9 mouse cellular contexts compared by ENCODE assay signal in genomic region chr12:104448099-104448498, GRCm38 (mm10). TPM values are rescaled to one million over a fixed set of nuclear protein-coding genes. Genes with fewer than 3 reads are reported as not detected.
DNase-seq lines count a peak whose midpoint lies in the region; ATAC-seq and TF ChIP-seq lines count a peak whose summit lies in the region.
"Had no signal": no experiment of that assay in that cellular context is flagged by ENCODE, and none has a peak within 500 bp of the region (broad histone marks: within the 10 kb centered on the region; RNA-seq: fewer than 3 reads in every experiment).

No protein-coding gene starts in this region.

- no peaks in the 10 kb centered on the region for H3K27me3 ChIP-seq in intestine, embryonic 14.5 days (replicated peaks; ENCODE audit: control insufficient read depth, insufficient read depth, low read length)
- no peaks in the 10 kb centered on the region for H3K27me3 ChIP-seq in intestine, embryonic 15.5 days (replicated peaks)
- H3K27me3 ChIP-seq in ES-Bruce4 (ENCODE audit: control insufficient read depth, insufficient read depth, low read length, poor library complexity, severe bottlenecking): no peaks in the 10 kb centered on the region
- H3K27me3 ChIP-seq in lung, embryonic 15.5 days: no peaks in the 10 kb centered on the region

- peak; percentile 84 for TF ChIP-seq CTCF in ES-Bruce4 (IDR thresholded peaks at IDR 0.05; ENCODE audit: low read depth, low read length)

- peak; percentile 70 for DNase-seq in intestine, embryonic 14.5 days (ENCODE audit: low spot score)
- peak; percentile 77 for DNase-seq in adrenal gland, postnatal 10 days
- DNase-seq in thymus, adult 18-20 months: peak; percentile 20 to 28
- no peak for DNase-seq in gastrocnemius, postnatal 4 days (ENCODE audit: low spot score in 2 of 2)

- ATAC-seq in intestine, embryonic 14.5 days (replicated peaks; ENCODE audit: low FRiP score, low TSS enrichment, low read depth): no peak
- ATAC-seq in intestine, embryonic 15.5 days: no peak
- peak; percentile 67; the same call in 1 of the 2 replicates for ATAC-seq in granulocyte monocyte progenitor cell, adult 5-6 weeks (replicated peaks; ENCODE audit: poor library complexity, severe bottlenecking)
- ATAC-seq in lung, embryonic 15.5 days (ENCODE audit: borderline replicate concordance, extremely low read depth, low FRiP score, low TSS enrichment): no peak

- H3K4me2 ChIP-seq in intestine, embryonic 14.5 days (ENCODE audit: low read length): no peak overlapping the region
- H3K4me2 ChIP-seq in intestine, embryonic 15.5 days (replicated peaks): no peak overlapping the region
- H3K4me2 ChIP-seq in lung, embryonic 15.5 days: 0 out of 2 replicates have a peak overlapping the region, but pooled peaks have one; percentile 11

- TF ChIP-seq EP300 in ES-Bruce4 (IDR thresholded peaks at IDR 0.05; ENCODE audit: insufficient read depth, low read depth, low read length): 0 out of 2 replicates have a peak, but pooled peaks have one; percentile 19

- H3K4me1 ChIP-seq in intestine, embryonic 14.5 days (replicated peaks; ENCODE audit: control insufficient read depth, insufficient read depth, low read length): no peaks in the 10 kb centered on the region
- 0 out of 2 replicates have a peak, but pooled peaks cover 3% of the 10 kb centered on the region for H3K4me1 ChIP-seq in intestine, embryonic 15.5 days (replicated peaks)
- peaks cover 2% of the 10 kb centered on the region for H3K4me1 ChIP-seq in ES-Bruce4 (ENCODE audit: control insufficient read depth, insufficient read depth, low read length)
- H3K4me1 ChIP-seq in lung, embryonic 15.5 days: no peaks in the 10 kb centered on the region

- no peaks in the 10 kb centered on the region for H3K9me3 ChIP-seq in intestine, embryonic 14.5 days (ENCODE audit: control insufficient read depth, low read length)
- no peaks in the 10 kb centered on the region for H3K9me3 ChIP-seq in intestine, embryonic 15.5 days
- H3K9me3 ChIP-seq in ES-Bruce4 (replicated peaks; ENCODE audit: control insufficient read depth, insufficient read depth, low read length, poor library complexity, severe bottlenecking): peaks cover 4% of the 10 kb centered on the region
- no peaks in the 10 kb centered on the region for H3K9me3 ChIP-seq in lung, embryonic 15.5 days

- no peak overlapping the region for H3K27ac ChIP-seq in intestine, embryonic 14.5 days (ENCODE audit: low read depth)
- H3K27ac ChIP-seq in intestine, embryonic 15.5 days: no peak overlapping the region
- no peak overlapping the region for H3K27ac ChIP-seq in ES-Bruce4 (ENCODE audit: insufficient read depth, low read length)
- no peak overlapping the region for H3K27ac ChIP-seq in lung, embryonic 15.5 days

- WGBS in intestine, embryonic 14.5 days: 30% methylated on average over 13 of the region's 13 CpGs
- WGBS in intestine, embryonic 15.5 days: 34% methylated on average over 13 of the region's 13 CpGs
- WGBS in lung, embryonic 15.5 days: 31% methylated on average over 13 of the region's 13 CpGs

- H3K4me3 ChIP-seq in intestine, embryonic 14.5 days (ENCODE audit: low read depth, low read length): no peak overlapping the region
- H3K4me3 ChIP-seq in intestine, embryonic 15.5 days (replicated peaks): no peak overlapping the region
- peak overlapping the region; percentile 50 for H3K4me3 ChIP-seq in ES-Bruce4 (ENCODE audit: low read depth, low read length)
- H3K4me3 ChIP-seq in lung, embryonic 15.5 days: no peak overlapping the region

- peak; percentile 9 for TF ChIP-seq POLR2A in ES-Bruce4 (IDR thresholded peaks at IDR 0.05; ENCODE audit: insufficient read depth, low read length)

- H3K9ac ChIP-seq in intestine, embryonic 14.5 days (ENCODE audit: low read length): no peak overlapping the region
- H3K9ac ChIP-seq in intestine, embryonic 15.5 days: no peak overlapping the region
- no peak overlapping the region for H3K9ac ChIP-seq in ES-Bruce4 (ENCODE audit: low read depth, poor library complexity, severe bottlenecking)
- H3K9ac ChIP-seq in lung, embryonic 15.5 days: no peak overlapping the region

- no peaks in the 10 kb centered on the region for H3K36me3 ChIP-seq in intestine, embryonic 14.5 days (ENCODE audit: control insufficient read depth, insufficient read depth, low read length)
- H3K36me3 ChIP-seq in intestine, embryonic 15.5 days: no peaks in the 10 kb centered on the region
- H3K36me3 ChIP-seq in ES-Bruce4 (ENCODE audit: control insufficient read depth, insufficient read depth, low read length, poor library complexity, severe bottlenecking): no peaks in the 10 kb centered on the region
- no peaks in the 10 kb centered on the region for H3K36me3 ChIP-seq in lung, embryonic 15.5 days

RNA-seq across cellular contexts. Expression of gene Gsc, which starts 25.0 kb away (rescaled TPM):
- 0.38 TPM in 1 of 2 replicates, not detected in the other for polyA plus RNA-seq in intestine, embryonic 14.5 days (2014; fragmentation: Nextera tagmentation; extraction: Ambion mirVana)
- 0.40 and 0.64 TPM in 2 replicates for polyA plus RNA-seq in intestine, embryonic 15.5 days (2015; fragmentation: Nextera tagmentation; extraction: Ambion mirVana)
- 0.63 TPM in 1 of 2 replicates, not detected in the other for polyA plus RNA-seq in ES-Bruce4 (2011; ENCODE audit: insufficient read depth, insufficient read length, low read depth, missing spikeins)
- total RNA-seq in adrenal gland, postnatal 10 days (2021): under 1 TPM in 1 of 2 experiments, not detected in 1; 0.39 TPM
- total RNA-seq in granulocyte monocyte progenitor cell, adult 5-6 weeks (2014; fragmentation: Nextera tagmentation): not detected in 2 replicates
- total RNA-seq in granulocyte monocyte progenitor cell, adult 5-6 weeks (2017): not detected in 2 replicates
- polyA plus RNA-seq in lung, embryonic 15.5 days (2015; fragmentation: Nextera tagmentation; extraction: Ambion mirVana): 0.31 TPM in 1 of 2 replicates, not detected in the other
- total RNA-seq in gastrocnemius, postnatal 4 days (2021): 1 to 10 TPM in 1 of 2 experiments, under 1 TPM in 1; 0.41 to 1.3 TPM
- total RNA-seq: left cerebral cortex, postnatal 14 days had no signal

RNA-seq across cellular contexts. Expression of gene Serpina3n, which starts 41.6 kb away (rescaled TPM):
- not detected in 2 replicates for polyA plus RNA-seq in intestine, embryonic 14.5 days (2014; fragmentation: Nextera tagmentation; extraction: Ambion mirVana)
- polyA plus RNA-seq in intestine, embryonic 15.5 days (2015; fragmentation: Nextera tagmentation; extraction: Ambion mirVana): 0.08 and 0.11 TPM in 2 replicates
- polyA plus RNA-seq in ES-Bruce4 (2011; ENCODE audit: insufficient read depth, insufficient read length, low read depth, missing spikeins): 0.94 and 0.99 TPM in 2 replicates
- 100 to 1,000 TPM in 1 of 2 experiments, 10 to 100 TPM in 1; 59.9 to 180 TPM for total RNA-seq in adrenal gland, postnatal 10 days (2021)
- total RNA-seq in granulocyte monocyte progenitor cell, adult 5-6 weeks (2014; fragmentation: Nextera tagmentation): not detected in 2 replicates
- total RNA-seq in granulocyte monocyte progenitor cell, adult 5-6 weeks (2017): not detected in 2 replicates
- 0.14 TPM in 1 of 2 replicates, not detected in the other for polyA plus RNA-seq in lung, embryonic 15.5 days (2015; fragmentation: Nextera tagmentation; extraction: Ambion mirVana)
- total RNA-seq in gastrocnemius, postnatal 4 days (2021): 1 to 10 TPM; 1.3 to 1.8 TPM

Comparison
In these comparisons a context has a peak if more than half of its experiments do, and no peak if none do; other contexts are left out.
1. DNase-seq: peak in intestine, embryonic 14.5 days (single experiment), adrenal gland, postnatal 10 days (single experiment) and thymus, adult 18-20 months (2 of 2); none in gastrocnemius, postnatal 4 days (0 of 2).